Mouse (Mus musculus): ENCODE data around the gene Mcu. TPM values are rescaled to one million over a fixed set of nuclear protein-coding genes. Genes with fewer than 3 reads are reported as not detected.

Gene Mcu
- polyA plus RNA-seq, 1 experiment, result 13.1 TPM

DNA sequence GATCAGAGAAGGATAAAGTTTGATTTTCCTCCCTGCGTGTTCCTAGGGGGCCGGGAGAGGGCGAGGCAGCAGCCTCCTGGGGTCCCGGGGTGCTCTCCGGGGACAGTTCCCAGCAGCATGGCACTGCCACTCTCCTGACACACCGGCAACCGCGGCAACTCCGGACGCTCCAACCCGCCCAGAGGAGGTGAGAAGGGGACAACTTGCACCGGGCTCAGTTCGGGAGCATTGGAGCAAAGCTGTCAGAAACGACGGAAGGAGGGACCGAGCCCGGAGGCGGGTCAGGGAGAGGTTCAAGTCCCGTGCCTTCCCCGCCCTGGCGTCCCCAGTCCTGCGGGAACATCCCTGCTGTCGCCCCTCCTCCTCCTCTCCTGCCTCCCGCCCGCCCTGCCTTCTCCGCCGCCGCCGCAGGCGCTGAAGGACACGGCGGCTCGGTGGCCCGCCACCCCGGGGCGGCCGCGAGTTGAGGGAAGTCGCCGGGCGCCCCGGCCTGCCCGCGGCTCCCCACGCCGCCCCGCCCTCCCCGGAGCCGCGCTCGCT, 441 bp downstream of the Mcu start, which contains the start of gene Gm10322:
Gene Gm10322, plus strand, starts transcription at position 83 of the 540 bp plus-strand sequence.
- under 1% methylated on average over 51 of the region's 51 CpGs for WGBS
- peak; percentile 78 for DNase-seq
- Histone ChIP-seq H3K4me3 (replicated peaks; ENCODE audit: extremely low read depth, low read depth, low read length) (peak within 1 kb of the TSS; percentile 86), H3K4me1 (ENCODE audit: control insufficient read depth, insufficient read depth, low read length) (peaks cover 5% of the 10 kb centered on the region)
- TF ChIP-seq POLR2A (IDR thresholded peaks at IDR 0.05; ENCODE audit: borderline replicate concordance, extremely low read depth, low read depth, low read length) (no peak), CTCF (IDR thresholded peaks at IDR 0.05; ENCODE audit: insufficient read depth, low read length) (no peak)

DNA sequence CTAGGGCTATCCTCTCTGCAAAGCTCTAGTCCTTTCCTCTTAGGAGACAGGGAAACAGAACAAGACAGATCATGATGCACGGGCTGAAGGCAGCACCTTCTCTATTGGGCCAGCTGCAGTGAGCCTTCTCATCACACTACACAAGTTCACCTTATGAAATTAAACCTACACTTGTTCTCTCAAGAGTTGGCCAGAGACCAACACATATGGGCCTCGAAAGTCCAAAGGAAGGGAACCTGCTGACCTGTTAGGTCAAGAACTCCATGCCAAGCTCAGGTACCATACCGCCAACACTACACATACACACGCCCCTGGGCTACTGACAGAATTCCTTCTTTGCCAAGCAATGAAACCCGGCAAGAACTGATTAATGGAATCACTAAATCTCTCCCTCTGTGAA, 1.1 kb downstream of the Mcu start:
- WGBS, result 31% methylated on average over 5 of the region's 5 CpGs
- no peak for TF ChIP-seq CTCF (IDR thresholded peaks at IDR 0.05; ENCODE audit: insufficient read depth, low read length)
- no peak for TF ChIP-seq POLR2A (IDR thresholded peaks at IDR 0.05; ENCODE audit: borderline replicate concordance, extremely low read depth, low read depth, low read length)
- Histone ChIP-seq H3K4me1 (ENCODE audit: control insufficient read depth, insufficient read depth, low read length) (peaks cover 5% of the 10 kb centered on the region), H3K4me3 (replicated peaks; ENCODE audit: extremely low read depth, low read depth, low read length) (peak overlapping the region; percentile 86)
- DNase-seq, result no peak

DNA sequence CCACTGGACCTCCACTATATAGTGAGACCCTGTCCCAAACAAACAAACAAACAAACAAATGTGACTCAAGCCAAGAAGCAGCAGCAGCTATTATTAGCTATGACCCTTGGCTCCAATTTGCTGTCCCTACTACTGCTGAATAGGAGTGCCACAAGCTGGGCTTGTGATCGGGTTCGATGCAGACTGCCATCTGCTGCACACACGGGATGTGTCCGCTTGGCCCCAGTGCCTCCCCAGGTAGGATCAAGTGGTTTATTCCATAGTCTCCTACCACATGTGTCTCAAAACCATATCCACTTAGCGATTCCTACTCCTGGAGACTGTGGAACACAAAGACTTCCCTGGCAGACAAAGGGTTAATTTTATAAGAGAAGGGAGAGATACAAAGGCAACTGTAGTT, 2.4 kb downstream of the Mcu start:
- Histone ChIP-seq H3K4me1 (ENCODE audit: control insufficient read depth, insufficient read depth, low read length) (peaks cover 5% of the 10 kb centered on the region), H3K4me3 (replicated peaks; ENCODE audit: extremely low read depth, low read depth, low read length) (no peak overlapping the region)
- 84% methylated on average over 5 of the region's 5 CpGs for WGBS
- no peak for TF ChIP-seq POLR2A (IDR thresholded peaks at IDR 0.05; ENCODE audit: borderline replicate concordance, extremely low read depth, low read depth, low read length)
- no peak for TF ChIP-seq CTCF (IDR thresholded peaks at IDR 0.05; ENCODE audit: insufficient read depth, low read length)
- no peak for DNase-seq

DNA sequence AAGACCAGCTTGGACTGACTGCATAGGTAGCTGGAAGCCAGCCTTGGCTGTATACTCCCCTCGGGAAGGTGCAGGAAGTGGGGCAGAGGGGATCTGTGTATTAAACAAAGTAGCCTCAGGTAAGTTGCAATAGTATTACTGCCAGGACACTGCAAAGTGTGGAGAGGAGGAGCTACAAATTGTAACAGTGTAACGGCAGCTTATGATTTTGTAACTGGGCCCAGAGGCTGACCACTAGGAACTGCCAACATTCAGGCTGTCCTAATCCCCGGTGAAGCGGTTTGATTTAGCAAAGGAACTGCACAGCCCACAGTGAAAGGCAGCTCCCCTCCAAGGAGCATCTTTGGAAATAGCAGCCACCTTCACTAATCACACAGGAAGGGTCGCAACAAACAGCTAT, 3.2 kb downstream of the Mcu start:
- H3K4me1 ChIP-seq (ENCODE audit: control insufficient read depth, insufficient read depth, low read length), result peaks cover 7% of the 10 kb centered on the region
- WGBS, result 63% methylated on average over 5 of the region's 5 CpGs
- DNase-seq, result no peak
- H3K4me3 ChIP-seq (replicated peaks; ENCODE audit: extremely low read depth, low read depth, low read length), result no peak overlapping the region
- TF ChIP-seq CTCF (IDR thresholded peaks at IDR 0.05; ENCODE audit: insufficient read depth, low read length) (no peak), POLR2A (IDR thresholded peaks at IDR 0.05; ENCODE audit: borderline replicate concordance, extremely low read depth, low read depth, low read length) (no peak)

DNA sequence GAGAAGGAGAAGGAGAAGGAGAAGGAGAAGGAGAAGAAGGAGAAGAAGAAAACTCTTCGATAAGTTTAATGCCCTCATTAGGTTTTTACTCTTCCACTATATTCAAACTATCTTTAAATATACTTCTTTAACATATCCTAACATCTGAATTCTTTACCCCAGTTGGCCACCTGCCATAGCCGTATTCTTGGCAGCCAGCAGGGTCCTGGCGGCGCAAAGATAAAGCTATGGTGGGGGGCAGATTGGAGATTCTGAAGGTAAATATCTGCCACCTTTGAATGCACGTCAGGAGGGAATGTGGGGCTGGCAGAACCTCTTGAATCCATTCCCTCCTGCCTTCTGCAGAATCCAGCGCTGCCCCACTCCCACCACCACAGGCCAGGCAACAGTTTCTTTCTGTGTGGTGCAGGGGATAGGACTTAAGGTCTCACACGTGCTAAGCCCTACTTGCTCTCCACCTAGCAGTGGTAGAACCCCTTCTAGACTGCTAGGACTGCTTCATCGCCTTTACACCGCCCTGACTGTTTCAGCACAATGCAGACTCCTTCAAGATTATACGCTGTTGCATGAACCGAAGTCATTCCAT, 11.5 kb downstream of the Mcu start:
- Histone ChIP-seq H3K4me3 (replicated peaks; ENCODE audit: extremely low read depth, low read depth, low read length) (no peak overlapping the region), H3K4me1 (ENCODE audit: control insufficient read depth, insufficient read depth, low read length) (0 out of 2 replicates have a peak, but pooled peaks cover 2% of the 10 kb centered on the region)
- TF ChIP-seq POLR2A (IDR thresholded peaks at IDR 0.05; ENCODE audit: borderline replicate concordance, extremely low read depth, low read depth, low read length) (no peak), CTCF (IDR thresholded peaks at IDR 0.05; ENCODE audit: insufficient read depth, low read length) (no peak)
- DNase-seq, result no peak
- WGBS, result 77% methylated on average over 11 of the region's 11 CpGs

DNA sequence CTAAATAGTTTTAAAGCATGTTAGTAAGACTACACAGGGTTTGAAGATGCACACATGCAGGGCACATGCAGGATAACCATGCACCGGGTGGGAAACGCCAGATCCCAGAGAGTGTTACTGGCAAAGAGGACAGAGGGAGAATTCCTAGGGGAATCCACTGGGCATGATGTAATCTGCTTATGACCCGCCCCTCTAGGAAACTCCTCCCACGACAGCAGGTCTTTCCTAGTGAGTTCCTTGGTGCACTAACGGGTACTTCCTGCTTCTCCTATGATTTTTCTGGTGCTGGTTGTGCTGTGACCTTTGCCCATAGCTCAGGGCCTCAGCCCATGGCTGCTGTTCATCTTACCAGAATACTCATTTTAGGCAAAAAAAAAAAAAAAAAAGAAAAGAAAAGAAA, 12.6 kb downstream of the Mcu start:
- 56% methylated on average over 5 of the region's 5 CpGs for WGBS
- Histone ChIP-seq H3K4me1 (ENCODE audit: control insufficient read depth, insufficient read depth, low read length) (0 out of 2 replicates have a peak, but pooled peaks cover 2% of the 10 kb centered on the region), H3K4me3 (replicated peaks; ENCODE audit: extremely low read depth, low read depth, low read length) (no peak overlapping the region)
- TF ChIP-seq POLR2A (IDR thresholded peaks at IDR 0.05; ENCODE audit: borderline replicate concordance, extremely low read depth, low read depth, low read length), result no peak
- TF ChIP-seq CTCF (IDR thresholded peaks at IDR 0.05; ENCODE audit: insufficient read depth, low read length), result no peak
- DNase-seq, result no peak

DNA sequence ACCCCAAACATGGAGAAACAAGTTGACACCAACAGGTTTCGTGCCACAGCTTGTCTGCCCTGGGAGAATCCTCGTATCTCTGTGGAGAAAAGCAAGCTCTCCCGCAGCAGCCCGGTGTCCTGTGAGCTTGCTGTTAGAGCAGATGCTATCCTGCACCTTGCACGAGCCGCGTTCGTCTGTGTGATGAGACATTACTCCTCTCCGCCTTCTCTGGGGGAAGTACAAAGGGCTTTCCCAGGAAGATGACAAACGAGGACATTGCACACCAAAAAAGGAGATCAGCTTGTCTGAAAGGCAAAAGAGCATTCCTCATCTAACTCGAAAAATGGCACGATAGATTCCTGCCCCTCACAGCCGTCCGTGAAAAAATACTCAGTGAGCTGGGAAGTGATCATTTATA, 13.6 kb downstream of the Mcu start:
- 67% methylated on average over 14 of the region's 14 CpGs for WGBS
- DNase-seq, result no peak
- no peak overlapping the region for H3K4me3 ChIP-seq (replicated peaks; ENCODE audit: extremely low read depth, low read depth, low read length)
- no peaks in the 10 kb centered on the region for H3K4me1 ChIP-seq (ENCODE audit: control insufficient read depth, insufficient read depth, low read length)
- TF ChIP-seq CTCF (IDR thresholded peaks at IDR 0.05; ENCODE audit: insufficient read depth, low read length) (no peak), POLR2A (IDR thresholded peaks at IDR 0.05; ENCODE audit: borderline replicate concordance, extremely low read depth, low read depth, low read length) (no peak)

DNA sequence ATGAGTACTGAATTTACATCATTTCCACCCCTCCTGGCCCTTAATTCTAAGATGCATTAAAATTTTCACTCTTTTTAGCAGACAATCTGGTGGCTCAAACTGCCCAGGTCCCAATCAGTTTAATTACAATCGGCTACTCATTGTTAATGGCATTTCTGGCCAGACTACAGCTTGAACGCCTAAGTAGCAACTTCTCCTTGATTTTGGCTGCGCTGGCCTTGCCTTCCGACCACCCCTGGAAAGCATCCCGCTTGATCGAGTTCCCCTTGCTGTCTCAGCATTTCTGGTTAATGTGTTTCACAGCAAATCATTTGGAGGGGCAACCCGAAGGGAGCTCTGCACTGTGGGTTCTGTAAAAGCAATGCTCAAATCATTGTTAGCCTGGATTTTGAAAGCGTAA, 14.4 kb downstream of the Mcu start:
- WGBS, result 78% methylated on average over 8 of the region's 8 CpGs
- DNase-seq, result no peak
- Histone ChIP-seq H3K4me3 (replicated peaks; ENCODE audit: extremely low read depth, low read depth, low read length) (no peak overlapping the region), H3K4me1 (ENCODE audit: control insufficient read depth, insufficient read depth, low read length) (no peaks in the 10 kb centered on the region)
- TF ChIP-seq CTCF (IDR thresholded peaks at IDR 0.05; ENCODE audit: insufficient read depth, low read length) (no peak), POLR2A (IDR thresholded peaks at IDR 0.05; ENCODE audit: borderline replicate concordance, extremely low read depth, low read depth, low read length) (no peak)

DNA sequence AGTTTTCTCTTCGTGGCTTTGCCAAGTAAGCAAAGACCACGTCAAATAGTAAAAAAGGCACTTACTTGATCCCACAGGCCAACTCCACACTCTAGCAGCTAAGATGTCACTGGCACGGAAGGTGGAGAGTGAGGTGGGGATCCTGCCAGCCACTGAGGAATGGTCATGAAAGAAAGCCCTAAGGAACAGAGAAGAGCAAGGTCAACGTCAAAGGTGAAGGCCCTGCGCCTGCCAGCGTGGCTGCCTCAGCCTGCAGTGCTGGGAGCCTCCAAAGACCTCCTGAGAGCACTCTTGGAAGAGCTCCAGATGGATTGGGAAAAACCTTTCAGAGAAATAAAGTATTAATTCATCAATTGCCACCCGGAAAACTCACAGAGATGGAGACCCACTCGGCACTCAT, 16.0 kb downstream of the Mcu start:
- DNase-seq, result no peak
- no peak for TF ChIP-seq CTCF (IDR thresholded peaks at IDR 0.05; ENCODE audit: insufficient read depth, low read length)
- no peak for TF ChIP-seq POLR2A (IDR thresholded peaks at IDR 0.05; ENCODE audit: borderline replicate concordance, extremely low read depth, low read depth, low read length)
- no peak overlapping the region for H3K4me3 ChIP-seq (replicated peaks; ENCODE audit: extremely low read depth, low read depth, low read length)
- 68% methylated on average over 8 of the region's 8 CpGs for WGBS
- H3K4me1 ChIP-seq (ENCODE audit: control insufficient read depth, insufficient read depth, low read length), result no peaks in the 10 kb centered on the region

Data from lung, adult 2 months (tissue).